Mouse (Mus musculus) limb, embryonic 13.5 days (tissue): ENCODE data around the gene Pelo. TPM values are rescaled to one million over a fixed set of nuclear protein-coding genes. Genes with fewer than 3 reads are reported as not detected.

Experiments
- ATAC-seq: fragments of 200-750 bp; cut with Nextera tagmentation; 2 replicates; pipeline ENCODE4 v1.8.0; 2017; ENCODE audit warnings: low read depth, moderate number of reproducible peaks, moderate TSS enrichment; ENCODE audit not compliant: low FRiP score
- H3K27ac ChIP-seq: fragments of 300-500 bp; sonication (generic); 2 replicates; pipeline ENCODE4 v1.5.1; 2015; ENCODE audit warnings: inconsistent platforms, mild to moderate bottlenecking, moderate library complexity
- H3K27me3 ChIP-seq: fragments of 300-500 bp; sonication (generic); 2 replicates; pipeline ENCODE4 v1.6.1; 2015; ENCODE audit warnings: mild to moderate bottlenecking, inconsistent platforms
- H3K36me3 ChIP-seq: fragments of 300-500 bp; sonication (generic); 2 replicates; pipeline ENCODE4 v1.6.1; 2015; ENCODE audit warnings: inconsistent platforms, mild to moderate bottlenecking, moderate library complexity
- H3K4me1 ChIP-seq: fragments of 300-500 bp; sonication (generic); 2 replicates; pipeline ENCODE4 v1.6.1; 2015; ENCODE audit warnings: inconsistent platforms
- H3K4me2 ChIP-seq: fragments of 300-500 bp; sonication (generic); replicated peaks from 2 replicates; pipeline ENCODE4 v1.6.1; 2015; ENCODE audit warnings: inconsistent platforms, mild to moderate bottlenecking, moderate library complexity
- H3K4me3 ChIP-seq: fragments of 300-500 bp; sonication (generic); 2 replicates; pipeline ENCODE4 v1.5.1; 2015; ENCODE audit warnings: moderate library complexity, mild to moderate bottlenecking, inconsistent platforms
- H3K9ac ChIP-seq: fragments of 300-500 bp; sonication (generic); 2 replicates; pipeline ENCODE4 v1.6.1; 2015; ENCODE audit warnings: mild to moderate bottlenecking, inconsistent platforms
- H3K9me3 ChIP-seq: fragments of 300-500 bp; sonication (generic); 2 replicates; pipeline ENCODE4 v1.6.1; 2016; ENCODE audit warnings: inconsistent platforms
- WGBS: fragments of 180-500 bp; shearing (Covaris S2); methylation state at CpG from one replicate; pipeline ENCODE4 v1.1.7; 2015; 5-methylcytosine and 5-hydroxymethylcytosine counted together
- polyA plus RNA-seq: library from polyadenylated mRNA; unstranded; fragments of >200 nt; fragmentation: Nextera tagmentation; extraction: Ambion mirVana; gene quantifications from 2 replicates; pipeline ENCODE4 v1.2.1, GENCODE M21; 2015

Gene Pelo
- polyA plus RNA-seq, result 6.8 and 7.7 TPM in 2 replicates

DNA sequence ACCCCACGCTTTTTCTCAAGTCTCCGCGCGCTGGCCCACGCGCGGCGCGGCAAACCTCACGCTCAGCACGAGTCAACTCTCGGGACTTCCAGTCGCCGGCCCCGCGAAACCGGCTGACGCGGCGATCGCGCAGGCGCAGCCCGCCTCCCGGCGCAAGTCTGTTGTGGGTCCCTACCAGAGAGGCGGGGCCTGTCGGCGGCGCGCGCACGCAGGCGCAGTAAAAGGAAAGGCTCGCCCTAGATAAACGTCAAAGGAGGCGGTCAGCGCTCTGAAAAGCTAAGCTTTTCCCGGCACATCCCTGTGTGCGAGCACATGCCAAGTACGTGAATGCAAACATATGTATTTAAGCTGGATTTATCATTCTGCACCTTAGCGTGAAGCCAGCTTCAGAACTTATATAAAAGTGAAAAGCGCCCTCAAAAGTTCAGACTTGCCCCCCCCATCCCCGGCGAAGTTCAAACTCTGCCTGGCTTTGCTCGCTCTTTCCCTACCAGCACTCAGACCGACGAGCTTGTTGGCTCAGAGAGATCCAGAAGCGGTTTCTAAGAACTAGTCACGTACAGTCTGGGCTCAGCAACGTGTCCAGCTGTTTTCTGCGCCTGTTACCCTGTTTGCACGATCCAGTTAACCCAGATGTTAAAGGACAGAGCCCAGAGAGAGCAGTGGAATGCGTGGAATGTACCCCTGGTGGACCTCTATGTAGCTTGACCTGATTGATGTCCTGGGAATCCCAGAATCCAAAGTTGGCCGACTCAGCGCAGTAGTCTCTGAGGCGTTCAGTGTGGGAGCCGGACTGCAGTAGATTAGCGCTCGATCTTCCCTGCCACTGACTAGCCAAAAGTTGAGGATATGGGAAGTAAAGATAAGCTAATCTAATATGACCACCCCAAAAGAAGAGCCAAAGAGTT lies at the start of gene Pelo:
TSS of gene Pelo (minus strand) at position 118 of the 908 bp plus-strand sequence.
- peak within 1 kb of the TSS; percentile 92 for H3K27ac ChIP-seq
- H3K9me3 ChIP-seq, result 0 out of 2 replicates have a peak, but pooled peaks cover 5% of the 10 kb centered on the region
- H3K4me3 ChIP-seq, result peak within 1 kb of the TSS; percentile 66
- ATAC-seq, result peak; percentile 94
- H3K4me2 ChIP-seq, result peak within 1 kb of the TSS; percentile 89
- peaks cover 28% of the 10 kb centered on the region for H3K36me3 ChIP-seq
- WGBS, result under 1% methylated on average over 60 of the region's 60 CpGs
- H3K9ac ChIP-seq, result peak within 1 kb of the TSS; percentile 82
- no peaks in the 10 kb centered on the region for H3K27me3 ChIP-seq
- peaks cover 18% of the 10 kb centered on the region for H3K4me1 ChIP-seq

DNA sequence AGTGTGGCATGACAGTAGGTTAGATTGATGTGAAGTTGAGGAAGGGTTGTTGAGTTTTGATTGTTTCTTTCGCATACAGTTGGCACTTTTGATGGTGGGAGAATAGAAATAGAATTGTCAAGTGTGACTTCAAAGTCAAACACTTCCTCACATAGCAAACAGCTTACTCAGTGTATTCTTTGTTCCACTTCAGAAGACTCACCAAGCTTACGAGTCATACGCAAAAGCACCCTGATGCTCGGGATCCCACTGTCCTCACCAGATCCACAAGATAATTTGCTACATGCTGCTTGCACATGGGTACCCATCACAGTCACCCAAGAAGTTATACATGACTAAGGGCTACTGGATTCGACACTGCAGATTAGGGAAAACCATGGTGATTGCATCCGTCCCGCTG lies 48.5 kb upstream of the Pelo start:
- ATAC-seq, result no peak
- Histone ChIP-seq H3K9ac (no peak overlapping the region), H3K4me2 (no peak overlapping the region), H3K4me3 (no peak overlapping the region), H3K27ac (no peak overlapping the region), H3K9me3 (no peaks in the 10 kb centered on the region), H3K4me1 (no peaks in the 10 kb centered on the region), H3K36me3 (no peaks in the 10 kb centered on the region), H3K27me3 (no peaks in the 10 kb centered on the region)
- 89% methylated on average over 7 of the region's 7 CpGs for WGBS

DNA sequence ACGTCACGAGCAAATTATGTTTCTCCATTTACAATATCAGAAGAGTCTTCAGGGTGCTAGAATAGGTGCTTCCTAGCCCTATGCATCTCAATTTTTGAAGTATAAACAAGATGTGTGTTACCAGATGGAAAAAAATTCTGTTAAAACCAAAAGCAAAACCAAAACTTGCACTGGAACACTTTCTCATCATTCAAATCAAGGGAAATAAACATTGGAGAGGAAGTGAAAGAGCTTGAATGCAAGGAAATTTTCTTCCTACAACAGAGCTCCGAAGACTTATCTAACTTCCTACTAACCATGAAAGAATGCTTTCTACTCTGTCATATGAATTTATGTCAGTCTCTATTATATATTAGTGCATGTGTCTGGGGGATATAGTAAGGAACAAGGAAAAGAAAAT lies 46.8 kb upstream of the Pelo start:
- Histone ChIP-seq H3K27ac (no peak overlapping the region), H3K4me3 (no peak overlapping the region), H3K9ac (no peak overlapping the region), H3K36me3 (no peaks in the 10 kb centered on the region), H3K27me3 (no peaks in the 10 kb centered on the region), H3K4me1 (peaks cover 4% of the 10 kb centered on the region; the same call in 1 of the 2 replicates), H3K4me2 (no peak overlapping the region), H3K9me3 (no peaks in the 10 kb centered on the region)
- no peak for ATAC-seq
- 89% methylated on average over 3 of the region's 3 CpGs for WGBS

DNA sequence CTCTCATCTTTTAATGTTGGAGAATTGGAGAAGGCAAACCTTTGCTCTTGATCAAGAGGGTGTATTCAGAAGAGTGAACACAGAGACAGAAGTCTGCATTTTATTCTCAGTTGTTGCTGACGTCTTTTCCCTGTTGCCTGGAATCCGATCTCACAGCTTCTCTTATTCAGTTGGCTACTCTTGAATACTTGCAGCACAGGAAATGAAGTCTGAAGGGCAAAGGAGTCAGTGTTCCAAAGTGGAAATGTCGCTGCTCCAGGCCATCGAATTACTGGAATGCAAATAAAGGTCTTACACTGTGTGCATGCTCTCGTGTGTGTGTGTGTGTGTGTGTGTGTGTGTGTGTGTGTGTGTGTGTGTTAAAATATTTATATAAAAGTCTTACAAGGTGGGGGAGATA lies 42.4 kb upstream of the Pelo start:
- Histone ChIP-seq H3K36me3 (no peaks in the 10 kb centered on the region), H3K4me3 (no peak overlapping the region), H3K27me3 (no peaks in the 10 kb centered on the region), H3K4me2 (no peak overlapping the region), H3K4me1 (peaks cover 4% of the 10 kb centered on the region; the same call in 1 of the 2 replicates), H3K9me3 (no peaks in the 10 kb centered on the region), H3K27ac (no peak overlapping the region), H3K9ac (no peak overlapping the region)
- no peak for ATAC-seq
- 19% methylated on average over 5 of the region's 5 CpGs for WGBS

- Histone ChIP-seq H3K9me3 (no peaks in the 10 kb centered on the region), H3K27ac (no peak overlapping the region), H3K36me3 (no peaks in the 10 kb centered on the region), H3K4me2 (no peak overlapping the region), H3K4me1 (peaks cover 4% of the 10 kb centered on the region; the same call in 1 of the 2 replicates), H3K9ac (no peak overlapping the region), H3K27me3 (no peaks in the 10 kb centered on the region), H3K4me3 (no peak overlapping the region)
- ATAC-seq, result no peak
- WGBS, result 67% methylated on average over 3 of the region's 3 CpGs
These were observed 41.4 kb upstream of the Pelo start for GRCm38 (mm10) chr13:115131381-115131780.

DNA sequence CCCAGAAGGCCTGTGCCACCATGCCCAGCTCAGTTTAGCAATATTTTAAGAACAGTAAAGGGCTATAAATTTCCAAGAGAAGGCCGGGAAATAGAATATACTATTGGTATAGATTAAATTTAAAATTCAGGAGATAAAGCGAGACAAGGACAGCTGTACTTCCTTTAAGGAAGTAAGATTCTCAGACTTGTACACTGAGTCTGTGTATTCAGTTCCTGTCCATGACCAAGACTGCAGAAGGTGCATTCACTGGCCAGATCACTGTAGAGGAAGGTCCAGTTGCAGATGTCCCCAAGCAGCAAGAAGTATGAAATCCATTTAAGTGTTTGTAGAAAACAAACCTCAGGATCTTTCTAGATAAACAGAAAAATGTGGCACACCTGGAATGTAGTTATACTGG lies 40.0 kb upstream of the Pelo start:
- no peak for ATAC-seq
- peaks cover 4% of the 10 kb centered on the region; the same call in 1 of the 2 replicates for H3K4me1 ChIP-seq
- no peak overlapping the region for H3K9ac ChIP-seq
- no peaks in the 10 kb centered on the region for H3K27me3 ChIP-seq
- H3K4me3 ChIP-seq, result no peak overlapping the region
- WGBS, result 85% methylated on average over 2 of the region's 2 CpGs
- no peaks in the 10 kb centered on the region for H3K36me3 ChIP-seq
- H3K9me3 ChIP-seq, result no peaks in the 10 kb centered on the region
- H3K4me2 ChIP-seq, result no peak overlapping the region
- H3K27ac ChIP-seq, result no peak overlapping the region

DNA sequence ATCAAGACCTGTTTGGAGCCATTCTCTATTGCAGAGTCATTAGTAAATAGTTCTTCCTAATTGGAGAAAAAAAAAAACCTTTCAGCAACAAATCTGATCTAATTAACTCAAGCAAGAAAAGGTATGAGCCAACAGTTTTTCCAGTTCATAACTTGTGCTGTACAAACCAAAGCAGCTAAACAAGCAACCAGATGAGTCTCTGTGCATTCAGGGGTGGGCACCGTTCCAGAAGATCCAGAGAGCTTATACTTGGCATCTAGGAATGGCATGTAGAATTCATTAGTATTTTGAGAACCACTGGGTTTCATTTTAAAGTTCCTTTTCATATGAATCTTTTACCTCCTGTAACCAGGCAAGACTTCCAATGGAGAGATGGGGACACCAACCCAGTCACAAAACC lies 37.8 kb upstream of the Pelo start:
- no peaks in the 10 kb centered on the region for H3K27me3 ChIP-seq
- 88% methylated on average over 1 of the region's 1 CpGs for WGBS

DNA sequence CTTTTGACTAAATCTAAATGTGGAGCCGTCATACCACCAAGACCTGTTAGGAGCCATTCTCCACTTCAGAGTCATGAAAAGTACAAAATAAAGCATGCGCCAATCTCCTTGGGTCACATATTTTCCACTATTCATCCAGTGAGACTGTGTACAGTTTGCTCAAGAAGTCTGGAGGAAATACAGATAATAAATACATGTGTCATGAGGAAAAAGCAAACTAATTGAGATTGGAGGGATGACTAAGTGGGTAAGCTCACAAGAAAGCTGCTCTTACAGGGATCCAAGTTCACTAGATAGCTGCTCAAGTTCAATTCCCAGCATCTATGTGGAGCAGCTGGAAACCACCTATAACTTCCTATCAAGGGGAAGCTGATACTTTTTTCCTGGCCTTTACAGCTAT lies 36.5 kb upstream of the Pelo start:
- no peak for ATAC-seq
- no peak overlapping the region for H3K4me2 ChIP-seq
- H3K9me3 ChIP-seq, result no peaks in the 10 kb centered on the region
- WGBS, result 90% methylated on average over 2 of the region's 2 CpGs
- no peak overlapping the region for H3K9ac ChIP-seq
- no peak overlapping the region for H3K4me3 ChIP-seq
- H3K27me3 ChIP-seq, result no peaks in the 10 kb centered on the region
- no peaks in the 10 kb centered on the region for H3K4me1 ChIP-seq
- no peak overlapping the region for H3K27ac ChIP-seq
- no peaks in the 10 kb centered on the region for H3K36me3 ChIP-seq

More for the DNA sequence above, 37.8 kb upstream of the Pelo start:
- no peak overlapping the region for H3K4me3 ChIP-seq
- no peak overlapping the region for H3K4me2 ChIP-seq
- H3K9ac ChIP-seq, result no peak overlapping the region
- no peak overlapping the region for H3K27ac ChIP-seq
- no peaks in the 10 kb centered on the region for H3K36me3 ChIP-seq
- H3K9me3 ChIP-seq, result no peaks in the 10 kb centered on the region
- ATAC-seq, result no peak
- H3K4me1 ChIP-seq, result peaks cover 4% of the 10 kb centered on the region; the same call in 1 of the 2 replicates

DNA sequence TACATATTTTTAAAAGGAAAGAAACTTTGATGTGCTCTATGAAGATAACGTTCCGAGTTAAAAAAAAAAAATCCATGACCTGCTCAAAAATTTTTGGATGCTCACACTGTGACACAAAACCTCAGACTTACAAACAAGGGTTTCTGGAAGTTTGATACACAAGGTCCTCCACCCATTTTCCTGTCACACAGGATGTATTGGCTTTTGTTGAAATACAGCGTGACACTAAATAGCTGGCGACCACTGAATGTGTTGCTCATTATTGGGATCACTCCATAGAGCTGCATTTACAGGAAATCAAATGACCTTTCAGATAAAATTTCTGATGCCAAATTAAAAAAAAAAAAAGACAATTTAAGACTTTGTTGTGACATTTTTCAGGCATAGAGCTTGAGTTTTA lies 35.1 kb upstream of the Pelo start:
- Histone ChIP-seq H3K4me1 (no peaks in the 10 kb centered on the region), H3K4me3 (no peak overlapping the region), H3K27ac (no peak overlapping the region), H3K4me2 (no peak overlapping the region), H3K27me3 (no peaks in the 10 kb centered on the region), H3K36me3 (no peaks in the 10 kb centered on the region), H3K9ac (no peak overlapping the region), H3K9me3 (no peaks in the 10 kb centered on the region)
- WGBS, result 91% methylated on average over 4 of the region's 4 CpGs
- no peak for ATAC-seq

GRCm38 (mm10) chr13:115124521-115124920 lies 34.5 kb upstream of the Pelo start:
- Histone ChIP-seq H3K9me3 (no peaks in the 10 kb centered on the region), H3K27me3 (no peaks in the 10 kb centered on the region), H3K4me1 (no peaks in the 10 kb centered on the region), H3K9ac (no peak overlapping the region), H3K36me3 (no peaks in the 10 kb centered on the region), H3K4me2 (no peak overlapping the region), H3K4me3 (no peak overlapping the region), H3K27ac (no peak overlapping the region)
- no peak for ATAC-seq
- WGBS, result 80% methylated on average over 1 of the region's 1 CpGs

DNA sequence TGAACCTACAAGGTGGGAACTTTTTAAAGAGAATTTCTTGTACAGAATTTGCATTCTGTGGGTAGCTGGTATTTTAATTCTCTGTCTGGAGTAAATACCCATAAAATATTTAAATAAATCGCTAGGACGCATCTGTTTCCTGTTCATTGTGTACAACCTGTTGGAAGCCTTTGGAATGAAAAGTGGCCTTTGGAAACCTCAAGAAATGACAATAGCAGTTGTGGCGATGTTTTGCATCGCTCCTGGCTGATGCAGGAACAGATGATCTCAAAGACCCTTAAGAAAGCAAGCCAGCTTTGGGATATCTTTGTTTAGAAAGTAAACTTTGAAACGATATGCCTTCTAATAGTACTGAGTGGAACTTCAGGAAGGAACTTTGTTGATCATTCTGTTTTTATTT lies 28.8 kb upstream of the Pelo start:
- no peak overlapping the region for H3K27ac ChIP-seq
- no peaks in the 10 kb centered on the region for H3K9me3 ChIP-seq
- ATAC-seq, result no peak
- H3K9ac ChIP-seq, result no peak overlapping the region
- H3K4me2 ChIP-seq, result no peak overlapping the region
- H3K4me3 ChIP-seq, result no peak overlapping the region
- no peaks in the 10 kb centered on the region for H3K4me1 ChIP-seq
- WGBS, result 65% methylated on average over 5 of the region's 5 CpGs
- no peaks in the 10 kb centered on the region for H3K27me3 ChIP-seq
- no peaks in the 10 kb centered on the region for H3K36me3 ChIP-seq

DNA sequence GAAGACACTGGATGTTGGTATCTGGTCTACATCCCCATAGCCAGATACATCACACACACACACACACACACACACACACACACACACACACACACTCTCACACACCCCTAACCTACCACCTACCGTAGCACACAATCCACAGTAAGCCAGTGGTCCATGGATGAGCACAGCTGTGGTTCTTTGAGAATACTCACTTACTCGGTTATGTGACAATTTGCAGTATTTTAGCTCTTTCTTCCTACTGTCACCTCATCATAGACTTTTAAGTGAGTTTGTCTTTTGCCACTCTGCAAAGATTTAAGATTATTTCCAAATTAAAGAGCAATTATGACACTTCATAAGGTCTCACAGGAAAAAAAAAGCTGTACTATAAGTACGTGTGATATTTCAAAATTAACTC lies 28.2 kb upstream of the Pelo start:
- H3K36me3 ChIP-seq, result no peaks in the 10 kb centered on the region
- no peaks in the 10 kb centered on the region for H3K9me3 ChIP-seq
- ATAC-seq, result no peak
- H3K4me1 ChIP-seq, result no peaks in the 10 kb centered on the region
- H3K27me3 ChIP-seq, result no peaks in the 10 kb centered on the region
- WGBS, result 81% methylated on average over 3 of the region's 3 CpGs
- no peak overlapping the region for H3K4me3 ChIP-seq
- no peak overlapping the region for H3K4me2 ChIP-seq
- no peak overlapping the region for H3K27ac ChIP-seq
- no peak overlapping the region for H3K9ac ChIP-seq
